Mouse (Mus musculus) T-helper 2 cell (primary cell): ENCODE data around the gene Nfic.

Experiments used
- in situ Hi-C: fragments of 300-600 bp; cut with MboI, MseI; formaldehyde crosslinking; loops from one replicate; pipeline ENCODE4 v1.15.1; 2025; ENCODE audit warnings: high pct_unique_total_duplicates

Nfic gene

DNA sequence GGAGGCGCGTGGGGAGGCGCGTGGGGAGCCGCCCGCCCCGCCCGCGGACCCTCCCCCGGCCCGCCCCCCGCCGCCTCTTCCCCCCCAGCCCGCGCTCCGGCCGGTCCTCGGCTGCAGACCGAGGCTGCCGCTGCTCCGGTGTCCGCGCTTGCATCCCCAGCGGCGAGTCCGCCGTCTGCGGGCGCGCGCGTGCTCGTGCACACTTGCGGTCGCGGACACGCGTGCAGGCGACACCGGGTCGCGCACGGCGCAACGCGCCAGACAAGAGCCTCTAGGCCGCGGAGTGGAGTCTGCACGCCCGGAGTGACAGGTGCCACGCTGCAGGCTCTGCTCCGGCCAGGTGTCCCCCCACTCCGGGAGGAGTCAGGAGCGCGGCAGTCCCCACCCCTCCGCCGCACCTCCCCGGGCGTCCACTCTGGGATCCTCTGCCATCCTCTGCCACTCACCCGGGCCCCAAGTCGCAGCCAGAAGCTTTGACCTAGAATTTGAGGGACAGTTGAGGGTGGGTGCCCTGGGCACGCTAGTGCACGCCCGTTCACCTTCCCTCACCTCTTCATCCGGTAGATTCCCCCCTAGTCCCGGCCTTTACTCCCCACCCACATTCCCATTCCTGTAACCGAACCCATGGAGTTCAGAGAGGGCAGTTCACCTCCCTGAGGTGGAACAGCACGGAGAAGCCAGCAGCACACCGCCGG, 24.5 kb downstream of the Nfic start:
- in situ Hi-C loops = no loop called here

DNA sequence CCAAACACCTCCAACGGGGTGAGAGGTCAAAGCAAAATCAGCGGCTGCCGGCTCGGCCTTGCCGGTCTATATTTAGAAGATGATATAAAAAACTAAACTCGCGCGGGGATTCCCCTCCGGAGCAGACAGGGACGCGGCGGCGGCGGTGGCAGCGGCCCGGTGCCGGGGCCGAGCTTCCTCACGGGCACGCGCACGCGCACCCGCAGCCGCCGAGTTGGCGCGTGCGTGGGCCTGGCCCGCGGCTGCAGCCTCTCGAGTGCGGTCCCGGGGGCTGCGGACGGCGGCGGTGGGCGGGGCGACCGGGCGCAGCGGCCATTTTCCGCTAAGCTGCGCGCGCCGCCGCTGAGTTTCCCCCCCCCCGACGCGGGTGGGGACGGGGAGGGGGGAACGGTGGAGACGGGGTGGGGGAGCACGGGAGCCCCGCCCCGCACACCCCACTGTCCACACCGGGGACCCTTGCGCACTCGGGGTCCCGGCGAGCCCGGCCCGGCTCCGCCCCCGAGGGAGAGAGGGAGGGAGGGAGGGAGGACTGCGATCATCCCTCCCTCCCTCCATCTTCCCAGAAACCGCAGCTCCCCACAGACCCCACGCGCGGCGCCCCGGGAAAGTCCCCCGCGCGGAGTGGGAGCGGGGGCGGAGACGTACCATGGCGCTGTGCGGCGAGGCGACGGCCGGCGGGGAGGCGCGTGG, 25.1 kb downstream of the Nfic start:
- in situ Hi-C loops = no loop called here

DNA sequence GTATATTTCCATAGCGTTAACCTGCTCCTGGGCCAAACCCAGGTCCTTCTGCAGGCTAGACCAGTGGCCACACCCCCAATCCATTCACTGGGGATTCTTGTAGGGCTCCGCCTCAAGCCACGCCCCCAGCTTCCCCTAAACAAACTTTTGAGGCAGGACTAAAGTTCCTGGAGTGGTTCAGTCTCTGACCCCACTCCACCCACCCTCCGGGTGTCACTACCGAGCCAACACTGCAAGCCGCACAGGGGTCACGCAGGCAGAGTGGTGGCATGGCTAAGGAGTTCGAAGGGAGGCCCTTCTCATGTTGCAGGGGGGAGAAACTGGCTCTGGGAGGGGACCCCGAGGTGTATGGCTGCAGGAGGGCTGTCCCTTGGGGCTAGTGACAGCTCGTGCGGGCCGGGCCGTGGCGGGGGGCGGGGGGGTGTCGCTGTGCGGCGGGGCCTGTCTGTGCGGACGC, 25.8 kb downstream of the Nfic start:
- in situ Hi-C loops = no loop called here

DNA sequence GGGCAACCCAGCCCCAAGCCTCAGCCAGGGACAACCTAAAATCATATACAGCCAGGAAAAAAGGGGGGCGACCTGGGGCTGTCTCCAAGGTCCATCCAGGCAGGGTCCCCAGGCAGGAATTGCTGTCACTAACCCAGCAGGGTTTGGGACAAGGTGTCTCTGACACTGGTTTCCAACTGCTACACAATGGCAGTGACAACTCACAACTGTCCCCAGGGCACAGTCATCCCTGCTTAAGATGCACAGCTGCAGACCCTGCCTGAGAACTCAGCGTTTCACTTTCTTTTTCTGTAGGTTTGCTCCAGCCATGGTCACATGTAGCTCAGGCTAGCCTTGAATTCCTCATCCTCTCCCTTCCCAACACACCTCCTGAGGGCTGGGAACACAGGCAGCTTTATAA, 26.3 kb downstream of the Nfic start:
- in situ Hi-C loops = no loop called here

DNA sequence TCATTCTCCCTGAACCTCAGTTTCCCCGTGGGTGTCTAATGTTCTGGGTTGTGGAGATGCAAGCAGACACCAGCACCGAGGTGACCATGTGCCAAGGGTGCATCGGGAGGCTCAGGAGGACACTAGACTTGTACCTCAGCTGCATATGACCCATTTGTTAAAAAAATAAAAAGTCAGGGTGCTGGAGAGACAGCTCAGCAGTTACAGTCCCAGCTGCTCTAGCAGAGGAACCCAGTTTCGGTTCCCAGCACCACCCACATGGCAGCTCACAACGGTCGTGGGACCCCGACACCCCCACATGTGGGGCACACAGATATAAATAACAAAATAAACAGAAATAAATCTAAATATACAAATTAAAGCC, 26.9 kb downstream of the Nfic start:
- in situ Hi-C loops = no loop called here

DNA sequence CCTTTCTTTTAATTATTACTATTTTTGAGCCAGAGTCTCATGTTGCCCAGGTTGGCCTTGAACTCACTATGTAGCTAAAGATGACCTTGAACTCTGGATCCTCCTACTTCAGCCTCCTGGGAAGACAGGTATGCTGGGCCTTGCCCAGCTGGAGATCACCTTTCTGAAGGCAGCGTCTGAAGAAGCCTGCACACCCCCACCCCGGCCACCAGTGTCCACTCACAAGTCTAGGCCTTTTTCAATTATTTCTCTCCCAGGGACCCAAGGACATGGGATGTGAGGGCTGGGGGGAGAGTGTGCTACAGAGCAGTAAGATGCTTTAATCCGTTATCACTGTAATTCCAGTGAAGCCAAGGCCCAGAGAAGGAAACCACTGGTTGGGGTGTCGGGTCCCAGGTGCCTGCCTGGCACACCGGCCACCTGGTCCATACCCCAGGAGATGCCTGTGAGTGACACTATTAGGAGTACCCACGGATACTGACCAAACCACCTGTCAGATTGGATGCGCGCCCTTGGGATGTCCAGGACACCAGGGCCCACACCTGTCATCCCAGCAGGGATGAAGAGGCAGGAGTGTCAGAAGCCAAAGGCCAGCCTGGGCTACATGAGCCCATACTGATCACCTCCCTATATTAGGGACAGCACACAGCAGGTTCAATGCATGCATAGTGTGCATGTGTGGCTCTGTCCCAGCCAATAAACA, 27.5 kb downstream of the Nfic start:
- in situ Hi-C loops = no loop called here

DNA sequence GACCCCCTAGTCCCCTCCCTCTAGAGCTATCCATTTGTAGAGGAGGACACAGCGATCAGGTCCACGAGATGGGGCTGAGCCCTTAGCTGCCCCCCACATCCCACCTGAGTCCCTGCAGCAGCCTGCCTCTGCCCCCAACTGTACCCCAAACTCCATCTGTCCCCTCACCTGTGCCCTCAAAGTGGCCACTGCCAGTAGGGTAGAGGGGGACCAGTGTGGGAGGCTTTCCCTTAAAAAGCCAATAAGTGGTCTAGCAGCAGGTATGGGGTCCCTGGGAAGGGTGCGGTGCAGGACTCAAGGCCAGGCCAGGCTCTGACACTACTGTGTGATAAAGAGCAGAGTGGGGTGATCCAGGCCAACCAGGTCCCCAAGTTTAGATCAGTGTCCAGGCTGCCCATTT, 28.1 kb downstream of the Nfic start:
- in situ Hi-C loops = no loop called here

DNA sequence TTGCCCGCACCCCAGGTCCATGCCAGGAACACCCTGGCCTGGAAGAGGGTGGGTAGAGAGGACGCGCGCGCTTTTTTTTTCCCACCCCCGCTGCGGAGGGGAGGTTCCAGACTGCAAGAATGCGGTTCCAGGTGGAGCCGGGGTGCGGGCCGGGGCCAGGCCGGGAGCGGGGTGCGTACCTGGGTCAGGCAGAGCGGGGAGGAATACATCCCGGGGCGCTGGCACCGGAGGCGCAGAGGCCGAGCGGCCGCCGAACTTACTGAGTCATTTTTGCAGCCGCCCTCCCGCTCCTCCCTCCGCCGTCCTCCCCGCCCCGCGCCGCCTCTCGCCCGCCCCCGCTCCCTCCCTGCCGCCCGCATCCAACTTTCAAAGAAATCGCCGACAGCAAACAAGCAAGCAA, 28.5 kb downstream of the Nfic start:
- in situ Hi-C loops = no loop called here

DNA sequence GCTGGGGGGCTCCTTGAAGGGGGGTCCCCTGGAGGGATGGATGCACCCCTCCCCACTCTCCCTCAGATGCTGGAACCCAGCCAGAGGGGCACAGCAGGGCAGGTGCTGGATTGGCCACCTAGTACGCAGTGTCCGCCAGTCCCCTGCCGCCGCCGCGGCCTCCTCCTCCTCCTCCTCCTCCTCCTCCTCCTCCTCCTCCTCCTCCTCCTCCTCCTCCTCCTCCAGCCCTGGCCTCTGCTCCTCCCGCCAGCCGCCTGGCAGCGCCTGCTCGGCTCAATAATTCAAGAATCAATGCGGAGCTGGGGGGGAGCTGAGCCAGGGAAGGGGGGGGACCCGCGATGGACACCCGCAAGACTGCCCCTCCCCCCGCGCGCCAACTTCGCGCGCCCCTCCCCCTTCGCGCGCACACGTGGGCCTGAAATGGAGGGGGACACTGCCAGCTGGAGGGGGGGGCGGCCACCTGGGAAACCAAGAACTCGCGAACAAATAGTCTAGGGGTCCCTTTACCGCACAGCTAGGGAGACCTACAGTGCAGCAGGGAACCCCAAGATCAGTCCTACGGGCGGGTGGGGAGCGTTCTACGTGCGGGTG, 29.3 kb downstream of the Nfic start:
- in situ Hi-C loops = no loop called here

DNA sequence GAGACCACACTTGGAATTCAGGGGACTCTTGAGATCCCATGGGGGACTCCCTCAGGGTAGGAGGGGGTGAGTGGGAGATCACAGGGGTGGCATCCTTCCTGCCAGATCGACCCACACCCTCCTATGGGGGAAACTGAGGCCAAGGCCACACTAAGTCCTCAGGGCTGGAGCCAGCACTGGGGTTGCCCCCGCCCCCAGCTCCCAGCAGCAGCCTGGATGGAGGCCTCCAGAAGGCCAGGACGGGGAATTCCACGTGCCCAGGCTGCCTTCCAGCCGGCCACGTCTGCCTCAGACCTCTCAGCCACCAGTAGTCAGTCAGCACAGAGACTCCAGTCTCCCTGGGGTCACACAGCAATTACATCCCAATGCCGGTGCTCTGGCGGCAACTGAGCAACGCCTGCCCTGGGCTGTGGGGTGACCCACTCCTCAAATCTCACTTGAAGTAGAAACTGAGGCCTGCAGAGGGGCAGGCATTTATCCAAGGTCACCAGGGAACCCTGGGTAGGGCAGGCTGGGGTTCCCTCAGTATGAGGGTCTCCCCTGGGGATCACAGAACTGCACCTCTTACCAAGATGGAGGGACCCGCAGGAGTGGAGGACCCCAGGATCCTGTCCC, 30.1 kb downstream of the Nfic start:
- in situ Hi-C loops = no loop called here

DNA sequence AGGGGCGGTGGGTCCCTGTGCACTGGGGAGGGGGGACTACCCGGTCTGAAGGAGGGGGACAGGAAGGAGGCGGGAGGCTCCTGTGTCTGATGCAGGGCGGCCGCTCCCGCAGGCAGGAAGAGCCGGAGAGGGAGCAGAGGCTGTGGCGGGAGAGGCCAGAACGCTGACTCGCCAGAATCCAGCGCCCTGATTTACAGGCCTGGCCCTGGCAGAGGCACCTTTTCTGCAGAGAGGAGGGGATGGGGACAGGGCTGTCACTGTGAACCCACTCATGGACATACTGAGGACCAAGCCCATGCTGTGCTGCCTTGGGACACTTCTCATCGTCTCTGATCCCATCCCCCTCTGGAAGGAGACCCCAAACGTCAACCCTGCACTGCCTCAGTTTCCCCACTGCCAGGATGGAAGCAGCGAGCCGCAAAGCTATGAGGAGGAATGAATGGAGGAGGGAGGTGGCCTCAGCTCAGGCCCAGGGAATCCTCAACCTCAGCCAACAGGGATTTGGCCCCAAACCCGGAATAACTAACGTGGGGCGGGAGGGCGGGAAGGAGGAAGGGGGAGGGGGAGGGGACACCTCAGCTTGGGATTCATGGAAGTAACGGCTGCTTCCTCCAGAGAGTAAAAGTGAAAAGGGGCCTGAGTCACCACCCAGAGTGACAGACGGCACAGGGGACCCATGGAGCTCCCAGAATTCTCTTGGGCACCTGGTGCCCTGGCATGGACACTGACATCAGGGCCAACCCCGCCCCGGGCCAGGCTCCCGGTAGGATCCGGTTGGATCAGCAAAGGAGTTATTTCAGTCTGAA, 31.0 kb downstream of the Nfic start:
- in situ Hi-C loops = no loop called here

DNA sequence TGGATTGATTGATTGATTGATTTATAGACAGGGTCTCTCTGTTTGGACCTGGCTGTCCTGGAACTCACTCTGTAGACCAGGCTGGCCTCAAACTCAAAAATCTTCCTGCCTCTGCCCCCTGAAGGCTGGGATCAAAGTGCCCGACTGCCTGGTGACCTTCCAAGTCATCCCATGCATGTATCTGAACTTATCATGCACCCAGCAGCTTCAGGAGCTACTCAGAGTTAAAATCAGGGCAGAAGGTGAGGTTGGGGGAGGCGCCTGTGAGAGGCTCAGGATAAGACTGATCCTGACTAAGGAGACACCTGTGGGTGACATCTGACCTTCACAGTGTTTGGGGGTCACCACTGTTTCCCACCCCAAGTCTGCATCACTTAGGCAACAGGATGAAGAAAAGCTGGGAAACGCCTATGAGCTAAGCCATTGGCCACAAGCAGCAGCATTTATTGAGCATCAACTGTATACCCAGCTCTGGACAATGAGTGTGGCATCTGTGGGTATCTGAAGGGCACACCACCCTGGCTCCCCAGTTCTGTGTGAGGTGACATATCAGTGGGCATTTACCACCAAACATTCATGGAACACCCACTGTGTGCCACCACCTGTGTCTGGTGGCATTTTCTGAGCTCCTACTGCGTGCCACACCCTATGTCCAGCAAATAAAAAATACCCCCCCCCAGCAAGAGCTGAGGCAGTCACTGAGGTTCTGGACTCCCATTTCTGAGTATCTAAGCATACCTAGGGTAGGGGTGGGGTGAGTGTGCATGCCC, 31.8 kb downstream of the Nfic start:
- in situ Hi-C loops = no loop called here

DNA sequence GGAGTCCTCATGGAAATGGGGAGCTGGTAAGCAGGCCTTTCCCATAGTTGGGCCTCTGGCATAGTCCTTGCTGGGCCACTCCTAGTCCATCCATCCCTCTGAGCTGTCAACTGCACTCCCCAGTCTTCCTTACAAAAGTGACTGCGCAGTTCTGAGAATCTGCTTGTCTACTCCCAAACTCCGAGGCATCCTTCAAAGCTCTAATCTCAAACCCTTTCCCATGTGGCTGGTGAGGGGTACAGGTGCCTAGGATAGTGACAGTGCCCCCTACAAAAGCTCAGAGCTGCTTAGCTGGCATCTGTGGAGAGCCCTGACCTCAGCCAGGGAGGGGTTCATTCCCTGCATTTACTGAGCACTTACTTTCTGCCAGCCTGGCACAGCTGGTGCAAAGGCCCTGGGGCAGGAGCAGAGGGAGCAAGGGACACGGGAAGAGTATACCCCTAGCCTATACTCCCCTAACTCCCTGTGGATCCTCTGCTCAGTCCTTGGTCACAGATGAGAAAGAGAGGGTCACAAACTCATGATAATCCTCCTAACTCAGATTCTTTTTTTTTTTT, 32.7 kb downstream of the Nfic start:
- in situ Hi-C loops = no loop called here

DNA sequence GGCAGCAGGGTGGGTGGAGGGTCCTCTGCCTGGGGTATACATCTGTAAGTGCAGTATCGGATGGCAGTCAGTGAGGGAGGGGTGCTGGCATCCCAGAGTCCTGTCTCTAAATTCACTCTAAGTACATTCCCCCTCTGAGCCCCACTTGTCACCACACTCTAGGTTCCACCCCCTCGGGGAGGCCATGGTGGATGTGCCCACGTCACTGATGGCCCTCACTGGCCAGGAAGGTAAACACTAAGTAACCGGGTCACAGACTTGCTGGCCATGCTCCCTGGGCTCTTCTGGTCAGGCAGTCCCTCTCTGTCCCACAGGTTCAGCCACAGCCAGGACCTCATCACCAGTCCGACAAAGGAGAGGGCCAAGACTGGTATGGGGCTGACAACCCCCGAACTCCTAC, 33.2 kb downstream of the Nfic start:
- in situ Hi-C loops = no loop called here

DNA sequence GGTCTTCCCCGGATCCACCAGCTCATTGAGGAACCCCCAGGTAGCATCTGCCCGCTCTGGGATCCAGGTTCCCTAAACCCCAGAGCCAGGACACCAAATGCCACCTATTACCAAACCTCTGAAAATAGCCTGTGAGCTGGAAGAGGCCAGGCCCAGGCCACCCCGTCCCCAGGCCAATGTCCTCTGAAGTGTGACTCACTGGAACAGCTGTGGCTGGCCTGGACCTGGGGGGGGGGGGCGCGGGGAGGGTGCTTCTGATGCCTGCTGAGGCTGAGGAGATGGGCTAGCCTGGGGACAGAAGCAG, 33.7 kb downstream of the Nfic start:
- in situ Hi-C loops = no loop called here

DNA sequence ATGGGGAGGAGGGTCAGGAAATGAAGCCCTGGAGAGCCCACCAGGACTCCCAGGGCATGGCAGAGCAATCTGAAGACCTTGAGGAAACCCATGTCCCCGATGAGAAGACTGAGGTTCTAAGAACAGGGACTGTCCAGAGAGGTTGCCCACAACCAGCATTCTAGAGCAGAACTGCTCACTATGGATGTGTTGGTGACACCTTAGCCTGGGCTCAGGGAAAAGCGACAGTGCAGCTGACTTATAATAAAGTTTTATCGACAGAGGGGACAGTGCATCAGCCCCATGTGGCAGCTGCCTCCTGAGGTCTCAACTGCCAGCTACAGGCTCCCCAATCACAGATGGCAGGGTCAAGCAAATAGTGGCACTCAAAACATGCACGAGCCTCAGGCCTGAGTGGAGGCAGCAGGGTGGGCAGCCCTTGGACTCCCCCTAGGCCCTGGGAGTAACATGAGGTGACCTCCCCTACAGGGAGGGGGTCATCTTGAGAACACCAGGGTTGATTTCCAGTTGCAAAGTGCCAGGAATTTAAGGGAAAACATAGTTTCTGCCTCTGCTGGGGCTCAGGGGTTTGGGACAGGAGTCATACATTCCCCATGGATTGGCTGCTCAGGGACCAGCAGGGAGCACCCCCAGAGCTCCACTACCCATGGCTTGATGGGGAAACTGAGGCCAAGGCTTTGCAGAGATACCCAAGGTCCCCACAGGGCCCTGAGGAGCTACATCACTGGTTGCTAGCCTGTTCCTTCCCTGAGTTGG, 34.2 kb downstream of the Nfic start:
- in situ Hi-C loops = no loop called here

DNA sequence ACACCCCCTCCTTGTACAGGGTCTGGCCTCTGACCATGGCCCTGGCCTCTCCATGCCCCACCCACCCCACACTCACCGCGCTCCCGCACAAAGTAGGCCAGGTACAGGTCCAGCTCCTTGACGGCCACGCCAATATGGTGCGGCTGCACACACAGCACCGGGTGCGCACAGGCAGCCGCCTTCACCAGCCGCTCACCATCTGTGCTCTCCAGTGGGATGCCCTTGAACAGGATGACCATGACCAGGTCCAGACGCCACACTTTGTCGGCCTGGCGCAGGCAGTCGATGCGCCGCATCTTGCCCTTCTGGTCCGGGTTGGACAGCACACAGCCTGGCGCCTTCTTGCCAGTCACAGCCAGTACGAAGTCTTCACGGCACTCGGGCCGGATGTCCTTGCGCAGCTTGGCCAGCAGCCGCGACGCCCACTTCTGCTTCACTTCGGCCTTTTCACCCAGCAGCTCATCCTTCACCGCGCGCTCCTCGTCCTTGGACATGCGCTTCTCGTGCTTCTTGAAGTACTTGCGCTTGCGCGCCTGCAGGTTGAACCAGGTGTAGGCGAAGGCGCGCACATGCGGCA, 35.2 kb downstream of the Nfic start:
- in situ Hi-C loops = no loop called here

DNA sequence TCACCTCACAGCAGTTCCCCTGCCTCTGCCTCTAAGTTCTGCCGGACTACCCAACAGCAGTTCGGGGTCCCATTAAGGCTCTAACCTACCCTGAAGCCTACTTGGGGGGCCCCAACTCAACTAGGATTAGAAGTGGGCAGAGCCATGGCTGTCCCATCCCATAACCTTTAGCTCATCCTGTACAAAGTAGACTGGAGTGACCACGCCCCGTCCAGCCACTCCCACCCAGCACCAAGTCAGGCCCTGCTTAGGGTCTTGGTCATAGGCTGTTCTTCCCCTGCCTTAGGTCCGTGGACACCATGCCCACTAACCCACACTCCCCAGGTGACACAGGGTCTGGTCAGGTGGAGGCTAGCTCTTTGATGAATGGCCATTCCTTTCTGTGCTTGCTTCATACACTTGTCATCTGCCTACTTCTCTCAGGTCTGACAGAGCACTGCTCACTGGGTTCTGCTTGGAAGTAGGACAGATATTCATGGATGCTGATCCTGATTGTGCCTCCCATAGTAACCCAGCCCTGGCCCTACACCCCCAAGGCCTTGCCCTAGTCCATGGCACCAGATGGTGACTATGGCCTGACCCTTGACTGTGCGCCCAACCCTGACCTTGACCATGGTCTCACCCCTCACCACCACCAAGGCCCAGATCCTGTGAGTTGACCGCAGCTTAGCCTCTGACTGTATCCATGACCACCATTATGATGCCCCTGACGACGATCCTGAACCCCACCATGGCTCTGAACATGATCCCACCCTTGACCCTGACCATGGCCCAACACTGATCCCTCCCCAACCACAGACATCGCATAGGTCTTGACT, 36.1 kb downstream of the Nfic start:
- in situ Hi-C loops = loop anchor here (5.0 kb wide), 1 partner anchor 108 kb away; no protein-coding TSS in a partner anchor
